Mouse (Mus musculus) layer of hippocampus, postnatal 25 days (tissue): ENCODE data around the gene Gsto1. TPM values are rescaled to one million over a fixed set of nuclear protein-coding genes. Genes with fewer than 3 reads are reported as not detected.
A peak's percentile ranks its signal among the peaks of the same experiment; 100 is the strongest.
"Not testable (repeated sequence)": the region's sequence is repeated elsewhere in the genome, so short reads cannot be mapped to it uniquely, and the experiment has no call there.

Experiments used
- DNase-seq, 2 experiments: peaks; one replicate each; pipeline ENCODE4 v3.0.0; 2022; ENCODE audit warnings: mixed read lengths in 2 of 2, low spot score in 1 of 2; ENCODE audit errors: extremely low spot score in 1 of 2
- total RNA-seq, 2 experiments: library from RNA; stranded (reverse); gene quantifications; 2 replicates each; pipeline ENCODE4 v1.2.3; 2021

The Gsto1 gene
- 10 to 100 TPM; 55.2 to 63.5 TPM for total RNA-seq

DNA sequence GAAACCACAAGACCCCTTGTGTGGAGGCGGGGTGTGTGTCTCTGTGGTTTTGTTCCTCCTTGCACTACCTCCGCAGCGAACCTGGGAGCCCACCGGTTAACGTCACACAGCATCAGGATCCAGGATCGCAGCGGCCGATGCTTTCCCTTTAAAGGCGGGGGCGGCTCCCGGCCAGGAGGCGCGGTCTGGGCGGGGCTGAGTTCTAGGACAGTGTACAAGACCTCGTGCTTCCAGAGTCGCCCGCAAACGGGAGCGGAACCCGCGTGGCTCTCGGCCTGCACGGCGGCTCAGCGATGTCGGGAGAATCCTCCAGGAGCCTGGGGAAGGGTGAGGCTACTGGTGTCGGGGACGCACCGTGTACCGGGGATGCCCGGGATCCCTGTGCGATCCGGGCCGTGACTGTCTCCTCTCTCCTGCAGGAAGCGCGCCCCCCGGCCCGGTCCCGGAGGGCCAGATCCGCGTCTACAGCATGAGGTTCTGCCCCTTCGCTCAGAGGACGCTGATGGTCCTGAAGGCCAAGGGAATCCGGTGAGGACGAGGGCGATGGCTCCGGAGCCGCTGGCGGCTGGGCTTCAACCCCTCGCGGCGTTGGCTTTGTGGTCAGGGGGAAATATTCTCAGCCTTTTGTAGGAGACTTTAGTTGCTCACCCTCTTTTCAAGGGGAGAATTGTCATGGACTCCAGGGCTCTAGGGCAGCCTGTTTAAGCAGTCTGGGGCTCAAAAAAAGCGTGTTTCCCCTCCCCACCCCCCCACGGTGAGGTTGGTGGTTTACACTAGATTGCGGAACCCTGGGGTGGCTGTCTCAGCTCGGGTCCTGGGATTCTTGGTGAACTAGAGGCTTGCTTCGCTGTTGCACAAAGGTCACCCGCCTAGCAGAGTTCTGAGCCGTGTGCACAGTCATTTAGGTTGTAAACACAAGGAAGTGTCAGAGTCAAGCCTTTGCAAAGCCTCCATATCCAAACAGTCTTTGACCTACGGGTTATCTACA lies at the start of gene Gsto1:
TSS of gene Gsto1 (plus strand) at position 175 of the 988 bp plus-strand sequence.
- peak; percentile 81 to 83 for DNase-seq

DNA sequence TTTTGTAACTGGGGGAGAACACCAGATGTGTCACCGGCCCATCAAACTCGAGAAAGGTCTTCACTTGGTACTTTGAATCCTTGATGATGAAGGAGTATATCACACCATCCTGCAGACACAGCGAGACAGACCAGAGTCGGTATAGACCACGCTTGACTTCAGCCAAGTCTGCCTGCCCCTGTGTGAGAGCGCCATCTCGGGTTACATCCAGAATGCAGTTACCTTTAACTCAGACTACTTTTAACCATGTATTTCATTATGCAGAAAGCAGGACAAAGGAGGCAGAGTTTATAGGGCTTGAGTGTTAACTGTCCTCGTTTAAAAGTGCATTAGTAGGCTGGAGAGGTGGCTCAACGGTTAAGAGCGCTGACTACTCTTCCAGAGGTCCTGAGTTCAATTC lies 42.7 kb upstream of the Gsto1 start:
- no peak for DNase-seq

DNA sequence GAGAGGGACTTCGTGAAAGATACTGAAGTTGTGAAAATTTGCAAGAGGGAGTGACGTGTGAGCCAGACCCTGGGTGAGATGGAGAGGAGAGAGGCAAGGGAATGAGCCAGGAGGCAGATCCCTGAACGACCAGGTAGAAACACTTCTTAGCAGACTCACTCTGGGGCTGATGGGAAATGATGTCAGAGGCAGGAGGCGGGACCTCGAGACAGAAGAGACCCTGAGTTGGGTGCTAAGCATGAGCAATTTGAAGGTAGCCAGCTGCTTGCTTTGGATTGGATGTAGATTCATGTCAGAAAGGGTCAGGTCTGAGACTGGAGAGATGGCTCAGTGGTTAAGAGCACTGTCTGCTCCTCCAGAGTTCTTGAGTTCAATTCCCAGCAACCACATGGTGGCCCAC lies 40.0 kb upstream of the Gsto1 start:
- no peak for DNase-seq

DNA sequence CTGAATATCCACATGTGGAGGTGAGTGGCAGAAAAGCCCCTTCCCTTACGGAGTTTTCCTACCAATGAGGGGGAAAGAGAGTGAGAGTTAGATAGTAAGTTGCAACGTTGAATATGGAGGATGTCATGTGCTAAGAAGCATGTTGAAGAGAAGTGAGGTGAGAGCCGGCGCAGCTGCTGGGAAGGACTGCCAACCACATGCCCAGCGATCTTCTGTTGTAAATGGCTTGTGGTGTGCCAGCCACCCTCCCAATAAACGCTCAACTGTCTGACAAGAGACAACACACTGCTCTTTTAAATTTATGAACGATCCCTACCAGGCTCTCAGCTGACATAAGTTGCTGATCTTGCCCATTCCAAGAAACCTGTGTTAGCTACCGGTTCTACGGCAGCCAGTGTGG lies 37.1 kb upstream of the Gsto1 start:
- no peak for DNase-seq

- DNase-seq, result peak; percentile 62 to 77
Observed at GRCm38 (mm10) chr19:47820832-47821493, 33.8 kb upstream of the Gsto1 start.

GRCm38 (mm10) chr19:47821494-47821872 lies 33.3 kb upstream of the Gsto1 start:
- no peak for DNase-seq

GRCm38 (mm10) chr19:47822143-47822796 lies 32.5 kb upstream of the Gsto1 start:
- no peak for DNase-seq

DNA sequence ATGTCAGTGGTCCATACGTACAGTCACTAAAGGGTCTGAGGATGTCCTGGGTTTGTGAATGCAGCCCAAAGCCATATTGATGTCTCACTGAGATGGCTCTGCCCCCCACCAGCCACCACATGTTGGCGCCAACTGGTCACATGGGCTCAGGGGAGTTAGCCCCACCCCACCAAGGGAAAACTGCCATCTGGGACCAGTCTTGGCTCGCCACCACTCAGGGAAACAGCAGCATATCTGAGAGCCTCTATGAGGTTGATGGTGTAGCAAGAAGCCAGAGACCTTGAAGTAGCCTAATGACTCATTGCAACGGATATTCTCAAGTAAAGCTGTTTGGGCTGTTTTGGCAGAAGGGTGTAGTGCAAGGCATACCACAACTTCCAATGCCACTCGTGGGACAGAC lies 30.7 kb upstream of the Gsto1 start:
- DNase-seq, result no peak

DNA sequence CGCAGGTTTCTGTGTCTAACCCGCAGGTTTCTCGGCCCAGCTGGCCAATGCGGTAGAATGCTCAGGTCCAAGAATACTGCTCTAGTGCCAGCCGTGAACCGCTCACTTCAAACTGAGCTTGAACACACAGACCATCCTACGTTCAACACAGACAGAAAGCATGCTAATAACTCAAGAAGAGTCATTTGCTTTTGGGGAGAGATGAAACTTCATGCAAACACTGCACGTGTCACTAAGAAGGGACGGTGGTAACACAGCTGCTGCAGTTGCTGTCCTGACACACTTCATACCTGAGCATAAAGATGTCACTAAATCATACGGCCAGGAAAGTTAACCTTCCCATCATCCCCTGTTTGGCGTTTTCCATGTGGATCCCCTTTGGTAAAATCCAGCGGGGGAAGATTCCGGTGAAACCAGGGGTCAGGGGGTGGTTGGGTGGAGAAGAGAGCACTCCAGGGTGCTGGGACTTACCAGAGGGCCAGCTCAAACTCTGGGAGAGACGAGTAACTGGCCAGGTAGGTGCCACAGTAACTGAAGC lies 24.8 kb upstream of the Gsto1 start:
- DNase-seq, result no peak

- no peak for DNase-seq
Observed at GRCm38 (mm10) chr19:47831111-47831510, 23.7 kb upstream of the Gsto1 start.

- no peak for DNase-seq
Observed at GRCm38 (mm10) chr19:47832316-47832715, 22.5 kb upstream of the Gsto1 start.

GRCm38 (mm10) chr19:47834614-47835013 lies 20.2 kb upstream of the Gsto1 start:
- no peak for DNase-seq

GRCm38 (mm10) chr19:47835776-47836175 lies 19.0 kb upstream of the Gsto1 start:
- DNase-seq, result no peak

DNA sequence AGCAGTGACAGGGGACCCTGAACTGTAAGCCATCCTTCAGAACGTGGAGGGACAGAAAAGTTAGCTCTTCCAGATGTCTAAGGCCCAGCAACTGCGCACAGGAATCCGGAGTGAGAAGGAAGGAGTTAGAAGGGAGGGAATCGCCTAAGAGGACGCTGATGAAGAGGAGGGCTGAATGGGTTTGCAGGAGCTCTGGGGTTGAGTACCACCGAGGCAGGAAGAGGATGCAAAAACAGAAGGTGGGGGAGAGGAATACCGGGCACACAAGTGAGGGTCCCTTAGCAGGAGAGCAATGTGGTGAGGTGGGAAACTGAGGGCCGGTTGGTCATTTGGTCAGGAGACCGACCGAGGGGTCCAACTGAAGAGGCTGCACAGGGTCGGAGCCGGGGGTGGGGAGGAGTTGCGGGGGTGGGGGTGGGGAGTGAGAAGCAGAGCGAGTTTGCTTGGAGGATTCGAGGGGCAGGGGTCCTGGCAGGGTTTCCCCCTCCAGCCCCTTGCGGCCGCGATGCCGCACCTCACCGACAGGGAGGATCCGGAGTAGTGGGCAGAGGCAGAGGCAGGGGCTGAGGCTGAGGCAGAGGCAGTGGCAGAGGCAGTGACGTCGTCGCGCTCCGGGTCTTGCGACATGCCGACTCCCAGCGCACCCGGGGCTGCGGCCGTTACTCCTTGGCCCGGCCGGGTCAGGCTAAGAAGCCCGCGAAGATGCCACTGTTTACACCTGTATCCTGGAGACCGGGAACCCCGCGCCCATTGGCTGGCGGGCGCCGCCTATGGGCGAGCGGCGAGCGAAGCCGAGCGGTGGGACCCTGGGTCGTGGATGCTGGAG lies 17.9 kb upstream of the Gsto1 start:
- peak; percentile 37 to 53 for DNase-seq

DNA sequence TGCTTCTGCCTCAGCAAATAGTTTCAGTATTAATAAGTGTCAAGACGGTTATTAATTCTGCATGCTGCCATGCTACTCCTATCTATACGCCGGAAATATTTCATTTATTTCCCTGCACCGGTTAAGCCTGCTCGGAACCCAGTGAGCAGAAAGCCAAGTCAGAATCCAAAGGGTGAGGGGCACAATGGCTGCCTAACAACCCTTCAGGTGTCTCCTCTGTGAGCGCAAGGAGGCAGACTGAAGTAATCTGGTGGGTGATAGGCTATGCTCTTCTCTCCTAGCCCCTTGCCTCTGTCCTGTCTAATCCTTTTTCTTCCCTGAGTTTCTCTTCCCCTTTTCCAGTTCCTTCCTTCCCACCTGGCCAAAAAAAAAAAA lies 17.3 kb upstream of the Gsto1 start:
- no peak for DNase-seq

DNA sequence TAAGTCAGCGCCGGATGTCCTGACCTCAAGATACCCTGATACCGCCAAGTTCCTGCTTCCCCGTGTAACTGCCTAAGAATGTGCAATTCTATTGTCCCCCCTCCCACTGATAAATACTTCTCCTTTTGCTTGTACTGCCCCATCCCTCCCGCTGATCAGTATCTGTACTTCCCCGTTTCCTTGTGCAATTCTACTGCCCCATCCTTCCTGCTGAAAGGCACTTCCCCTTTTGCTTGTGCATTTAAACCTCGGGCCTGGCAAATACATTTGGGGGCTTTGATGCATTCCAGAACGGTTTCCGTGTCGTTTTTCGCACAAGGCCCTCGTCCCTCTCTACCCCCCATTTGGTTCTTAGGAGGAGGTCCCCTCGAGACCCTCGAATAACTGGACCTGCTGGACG lies 13.5 kb upstream of the Gsto1 start:
- not testable (repeated sequence) for DNase-seq

- DNase-seq, result no peak
Observed at GRCm38 (mm10) chr19:47849735-47850134, 5.0 kb upstream of the Gsto1 start.

GRCm38 (mm10) chr19:47852131-47852530 lies 2.6 kb upstream of the Gsto1 start:
- not testable (repeated sequence) for DNase-seq

GRCm38 (mm10) chr19:47853053-47853452 lies 1.7 kb upstream of the Gsto1 start:
- no peak for DNase-seq
